Mouse (Mus musculus) intestine, embryonic 16.5 days (tissue): ENCODE data around the gene Dirc2. TPM values are rescaled to one million over a fixed set of nuclear protein-coding genes. Genes with fewer than 3 reads are reported as not detected.

Source experiments
- ATAC-seq: fragments of 200-750 bp; cut with Nextera tagmentation; 2 replicates; pipeline ENCODE4 v1.8.0; 2017; ENCODE audit warnings: moderate TSS enrichment, moderate library complexity
- H3K27ac ChIP-seq: fragments of 300-500 bp; sonication (generic); 2 replicates; pipeline ENCODE4 v1.5.1; 2014; ENCODE audit warnings: mild to moderate bottlenecking, low read length
- H3K27me3 ChIP-seq: fragments of 300-500 bp; sonication (generic); replicated peaks from 2 replicates; pipeline ENCODE4 v1.6.1; 2014; ENCODE audit warnings: low read length, control low read depth, mixed read lengths; ENCODE audit not compliant: control insufficient read depth, insufficient read depth
- H3K36me3 ChIP-seq: fragments of 300-500 bp; sonication (generic); 2 replicates; pipeline ENCODE4 v1.6.1; 2014; ENCODE audit warnings: low read length, control low read depth; ENCODE audit not compliant: control insufficient read depth, insufficient read depth
- H3K4me1 ChIP-seq: fragments of 300-500 bp; sonication (generic); 2 replicates; pipeline ENCODE4 v1.6.1; 2014; ENCODE audit warnings: low read length, control low read depth, mixed read lengths; ENCODE audit not compliant: control insufficient read depth, insufficient read depth
- H3K4me2 ChIP-seq: fragments of 300-500 bp; sonication (generic); 2 replicates; pipeline ENCODE4 v1.6.1; 2014; ENCODE audit warnings: low read depth, low read length, control low read depth
- H3K4me3 ChIP-seq: fragments of 300-500 bp; sonication (generic); 2 replicates; pipeline ENCODE4 v1.5.1; 2014; ENCODE audit warnings: mild to moderate bottlenecking, low read length
- H3K9ac ChIP-seq: fragments of 300-500 bp; sonication (generic); 2 replicates; pipeline ENCODE4 v1.6.1; 2014; ENCODE audit warnings: low read depth, low read length
- H3K9me3 ChIP-seq: fragments of 300-500 bp; sonication (generic); 2 replicates; pipeline ENCODE4 v1.6.1; 2016; ENCODE audit warnings: low read length, control low read depth; ENCODE audit not compliant: control insufficient read depth
- WGBS: fragments of 180-500 bp; shearing (Covaris S2); extraction: QIAGEN DNeasy Blood & Tissue Kit; methylation state at CpG from one replicate; pipeline ENCODE4 v1.1.7; 2014; 5-methylcytosine and 5-hydroxymethylcytosine counted together
- polyA plus RNA-seq: library from polyadenylated mRNA; unstranded; fragments of >200 nt; fragmentation: Nextera tagmentation; extraction: Ambion mirVana; gene quantifications from 2 replicates; pipeline ENCODE4 v1.2.1, GENCODE M21; 2015

Dirc2 gene
- polyA plus RNA-seq, result 7.8 and 11.8 TPM in 2 replicates

GRCm38 (mm10) chr16:35768785-35769642, at the start of gene Dirc2:
Gene Dirc2, minus strand, starts transcription at chr16:35769356.
- Histone ChIP-seq H3K9ac (peak within 1 kb of the TSS; percentile 90), H3K27ac (peak within 1 kb of the TSS; percentile 68), H3K36me3 (no peaks in the 10 kb centered on the region), H3K9me3 (no peaks in the 10 kb centered on the region), H3K4me2 (peak within 1 kb of the TSS; percentile 90), H3K4me3 (peak within 1 kb of the TSS; percentile 72), H3K4me1 (peaks cover 22% of the 10 kb centered on the region), H3K27me3 (no peaks in the 10 kb centered on the region)
- ATAC-seq, result peak; percentile 86
- WGBS, result under 1% methylated on average over 72 of the region's 78 CpGs

- Histone ChIP-seq H3K4me1 (0 out of 2 replicates have a peak, but pooled peaks cover 3% of the 10 kb centered on the region), H3K9me3 (no peaks in the 10 kb centered on the region), H3K27ac (no peak overlapping the region), H3K27me3 (no peaks in the 10 kb centered on the region), H3K4me3 (no peak overlapping the region), H3K36me3 (no peaks in the 10 kb centered on the region), H3K4me2 (no peak overlapping the region), H3K9ac (no peak overlapping the region)
- 37% methylated on average over 13 of the region's 13 CpGs for WGBS
- ATAC-seq, result peak; percentile 57
Measured at GRCm38 (mm10) chr16:35817255-35818089, 48.3 kb upstream of the Dirc2 start.

GRCm38 (mm10) chr16:35813119-35813518, 44.0 kb upstream of the Dirc2 start:
- ATAC-seq, result peak; percentile 92

DNA sequence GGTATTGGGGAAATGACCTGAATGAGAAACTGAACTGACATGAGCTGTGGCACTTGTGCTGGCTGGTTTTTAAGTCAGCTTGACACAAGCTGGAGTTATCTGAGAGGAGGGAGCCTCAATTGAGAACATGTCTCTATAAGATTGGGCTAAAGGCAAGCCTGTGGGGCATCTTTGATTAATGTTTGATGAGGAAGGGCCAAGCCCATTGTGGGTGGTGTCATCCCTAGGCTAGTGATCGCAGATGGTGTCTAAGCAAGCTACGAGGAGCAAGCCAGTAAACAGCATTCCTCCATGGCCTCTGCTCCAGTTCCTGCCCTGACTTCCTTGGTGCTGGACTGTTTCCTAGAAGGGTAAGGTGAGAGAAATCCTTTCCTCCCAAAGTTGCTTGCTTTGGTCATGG, 39.7 kb upstream of the Dirc2 start:
- Histone ChIP-seq H3K36me3 (no peaks in the 10 kb centered on the region), H3K4me3 (no peak overlapping the region), H3K4me2 (no peak overlapping the region), H3K27me3 (no peaks in the 10 kb centered on the region), H3K9me3 (no peaks in the 10 kb centered on the region), H3K9ac (no peak overlapping the region), H3K27ac (no peak overlapping the region), H3K4me1 (0 out of 2 replicates have a peak, but pooled peaks cover 2% of the 10 kb centered on the region)
- WGBS, result 96% methylated on average over 2 of the region's 2 CpGs
- no peak for ATAC-seq

More at GRCm38 (mm10) chr16:35813119-35813518, 44.0 kb upstream of the Dirc2 start:
- no peaks in the 10 kb centered on the region for H3K9me3 ChIP-seq
- 0 out of 2 replicates have a peak, but pooled peaks cover 3% of the 10 kb centered on the region for H3K4me1 ChIP-seq
- peak overlapping the region; percentile 9; the same call in 1 of the 2 replicates for H3K4me2 ChIP-seq
- no peaks in the 10 kb centered on the region for H3K36me3 ChIP-seq
- no peak overlapping the region for H3K4me3 ChIP-seq
- 50% methylated on average over 3 of the region's 3 CpGs for WGBS
- no peak overlapping the region for H3K9ac ChIP-seq
- H3K27me3 ChIP-seq, result no peaks in the 10 kb centered on the region
- H3K27ac ChIP-seq, result peak overlapping the region; percentile 41; the same call in 1 of the 2 replicates

- Histone ChIP-seq H3K4me1 (no peaks in the 10 kb centered on the region), H3K4me3 (no peak overlapping the region), H3K9ac (no peak overlapping the region), H3K27ac (no peak overlapping the region), H3K4me2 (no peak overlapping the region), H3K9me3 (no peaks in the 10 kb centered on the region), H3K27me3 (no peaks in the 10 kb centered on the region), H3K36me3 (no peaks in the 10 kb centered on the region)
- WGBS, result 57% methylated on average over 4 of the region's 4 CpGs
- peak; percentile 87 for ATAC-seq
Measured at GRCm38 (mm10) chr16:35807663-35807992, 38.5 kb upstream of the Dirc2 start.

GRCm38 (mm10) chr16:35806973-35807662, 38.0 kb upstream of the Dirc2 start:
- no peaks in the 10 kb centered on the region for H3K36me3 ChIP-seq
- H3K9me3 ChIP-seq, result no peaks in the 10 kb centered on the region
- no peak overlapping the region for H3K27ac ChIP-seq
- H3K4me2 ChIP-seq, result no peak overlapping the region
- ATAC-seq, result peak; percentile 82
- no peak overlapping the region for H3K4me3 ChIP-seq
- no peak overlapping the region for H3K9ac ChIP-seq
- 77% methylated on average over 6 of the region's 6 CpGs for WGBS
- no peaks in the 10 kb centered on the region for H3K4me1 ChIP-seq
- H3K27me3 ChIP-seq, result no peaks in the 10 kb centered on the region

DNA sequence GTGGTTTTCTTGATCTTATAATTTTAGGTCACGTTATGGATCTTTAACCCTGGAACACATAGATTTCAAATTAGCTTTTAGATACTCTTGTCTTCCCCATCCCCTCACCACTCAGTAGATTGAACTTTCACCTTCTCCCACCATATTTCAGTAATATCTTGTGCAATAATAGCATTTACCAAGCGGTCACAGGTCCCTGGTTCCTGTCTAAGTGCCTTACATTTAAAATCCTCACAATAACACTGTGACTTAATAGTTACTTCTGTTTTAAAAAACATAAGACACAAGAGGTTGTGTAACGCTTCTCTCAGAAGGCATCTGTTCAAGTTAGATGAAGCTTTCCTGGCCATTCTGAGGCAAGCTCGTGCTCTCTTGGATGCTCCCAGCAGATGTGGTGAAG, 34.6 kb upstream of the Dirc2 start:
- no peaks in the 10 kb centered on the region for H3K4me1 ChIP-seq
- H3K9me3 ChIP-seq, result no peaks in the 10 kb centered on the region
- no peaks in the 10 kb centered on the region for H3K36me3 ChIP-seq
- WGBS, result 92% methylated on average over 4 of the region's 4 CpGs
- no peak for ATAC-seq
- H3K27me3 ChIP-seq, result no peaks in the 10 kb centered on the region
- no peak overlapping the region for H3K27ac ChIP-seq
- no peak overlapping the region for H3K4me2 ChIP-seq
- no peak overlapping the region for H3K9ac ChIP-seq
- no peak overlapping the region for H3K4me3 ChIP-seq

DNA sequence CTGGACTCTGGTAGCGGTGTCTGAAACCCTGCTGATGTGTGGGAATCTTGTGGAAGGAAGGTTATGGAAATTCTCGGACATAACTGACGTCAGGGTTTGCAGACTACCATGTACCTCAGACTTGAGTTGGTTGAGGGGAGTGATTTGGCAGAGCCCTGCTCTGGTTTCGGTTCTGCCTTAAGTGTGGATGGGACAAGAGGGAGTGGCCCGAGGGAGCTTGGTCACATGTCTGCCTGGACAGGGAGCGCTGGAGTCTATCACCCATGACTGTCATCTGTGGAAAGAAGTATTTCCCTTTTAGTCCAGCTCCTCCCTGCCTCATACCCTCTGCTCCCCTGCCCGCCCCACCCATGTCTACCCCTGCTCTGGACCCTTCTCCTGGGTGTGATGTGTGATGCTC, 33.0 kb upstream of the Dirc2 start:
- Histone ChIP-seq H3K4me1 (no peaks in the 10 kb centered on the region), H3K9me3 (0 out of 2 replicates have a peak, but pooled peaks cover 6% of the 10 kb centered on the region), H3K4me2 (no peak overlapping the region), H3K9ac (no peak overlapping the region), H3K4me3 (no peak overlapping the region), H3K36me3 (no peaks in the 10 kb centered on the region), H3K27me3 (no peaks in the 10 kb centered on the region), H3K27ac (no peak overlapping the region)
- no peak for ATAC-seq
- 83% methylated on average over 7 of the region's 7 CpGs for WGBS
